Mouse (Mus musculus): ENCODE results near the gene Armc3.

Gene Armc3

DNA sequence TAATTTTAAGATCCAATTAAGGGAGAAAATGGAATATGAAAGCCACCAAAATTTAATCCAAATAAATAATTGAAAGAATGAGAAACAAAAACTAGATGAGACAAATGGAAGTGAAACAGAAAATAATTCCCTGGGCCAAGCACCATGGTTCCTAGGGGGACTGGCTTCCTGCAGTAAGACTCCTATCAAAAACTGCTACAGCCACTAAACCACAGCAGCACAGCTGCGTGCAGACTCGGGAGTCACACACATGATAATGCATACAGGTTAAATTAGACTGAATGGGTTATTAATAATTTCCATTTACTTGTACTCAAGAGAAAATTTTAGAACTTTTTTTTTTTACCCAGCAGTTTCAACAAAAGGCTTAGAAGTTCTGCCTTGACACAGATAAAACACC, 154.1 kb downstream of the Armc3 start:
- no peak for DNase-seq
